Mouse (Mus musculus) hindbrain, embryonic 10.5 days (tissue): ENCODE data around the gene Sh3bp1. TPM values are rescaled to one million over a fixed set of nuclear protein-coding genes. Genes with fewer than 3 reads are reported as not detected.
A peak's percentile ranks its signal among the peaks of the same experiment; 100 is the strongest.

ENCODE experiments used
- DNase-seq: peaks from one replicate; pipeline ENCODE4 v3.0.0-alpha.2; 2017; ENCODE audit warnings: low spot score
- H3K27ac ChIP-seq: fragments of 300-500 bp; sonication (generic); 2 replicates; pipeline ENCODE4 v1.5.1; 2016; ENCODE audit warnings: mild to moderate bottlenecking, moderate library complexity
- H3K27me3 ChIP-seq: fragments of 300-500 bp; sonication (generic); 2 replicates; pipeline ENCODE4 v1.6.1; 2016; ENCODE audit warnings: mild to moderate bottlenecking; ENCODE audit not compliant: poor library complexity, insufficient read depth, severe bottlenecking
- H3K36me3 ChIP-seq: fragments of 300-500 bp; sonication (generic); 2 replicates; pipeline ENCODE4 v1.6.1; 2016; ENCODE audit warnings: mild to moderate bottlenecking, moderate library complexity
- H3K4me1 ChIP-seq: fragments of 300-500 bp; sonication (generic); replicated peaks from 2 replicates; pipeline ENCODE4 v1.6.1; 2016; ENCODE audit warnings: mild to moderate bottlenecking
- H3K4me3 ChIP-seq: fragments of 300-500 bp; sonication (generic); 2 replicates; pipeline ENCODE4 v1.5.1; 2016; ENCODE audit warnings: mild to moderate bottlenecking, moderate library complexity
- H3K9me3 ChIP-seq: fragments of 300-500 bp; sonication (generic); 2 replicates; pipeline ENCODE4 v1.6.1; 2016; ENCODE audit warnings: mild to moderate bottlenecking, moderate library complexity
- WGBS: fragments of 180-500 bp; shearing (Covaris S2); methylation state at CpG from one replicate; pipeline ENCODE4 v1.1.7; 2016; 5-methylcytosine and 5-hydroxymethylcytosine counted together
- polyA plus RNA-seq: library from polyadenylated mRNA; unstranded; fragments of >200 nt; fragmentation: Nextera tagmentation; extraction: Ambion mirVana; gene quantifications from 2 replicates; pipeline ENCODE4 v1.2.1, GENCODE M21; 2016

The Sh3bp1 gene
- polyA plus RNA-seq, result 23.8 and 24.7 TPM in 2 replicates

DNA sequence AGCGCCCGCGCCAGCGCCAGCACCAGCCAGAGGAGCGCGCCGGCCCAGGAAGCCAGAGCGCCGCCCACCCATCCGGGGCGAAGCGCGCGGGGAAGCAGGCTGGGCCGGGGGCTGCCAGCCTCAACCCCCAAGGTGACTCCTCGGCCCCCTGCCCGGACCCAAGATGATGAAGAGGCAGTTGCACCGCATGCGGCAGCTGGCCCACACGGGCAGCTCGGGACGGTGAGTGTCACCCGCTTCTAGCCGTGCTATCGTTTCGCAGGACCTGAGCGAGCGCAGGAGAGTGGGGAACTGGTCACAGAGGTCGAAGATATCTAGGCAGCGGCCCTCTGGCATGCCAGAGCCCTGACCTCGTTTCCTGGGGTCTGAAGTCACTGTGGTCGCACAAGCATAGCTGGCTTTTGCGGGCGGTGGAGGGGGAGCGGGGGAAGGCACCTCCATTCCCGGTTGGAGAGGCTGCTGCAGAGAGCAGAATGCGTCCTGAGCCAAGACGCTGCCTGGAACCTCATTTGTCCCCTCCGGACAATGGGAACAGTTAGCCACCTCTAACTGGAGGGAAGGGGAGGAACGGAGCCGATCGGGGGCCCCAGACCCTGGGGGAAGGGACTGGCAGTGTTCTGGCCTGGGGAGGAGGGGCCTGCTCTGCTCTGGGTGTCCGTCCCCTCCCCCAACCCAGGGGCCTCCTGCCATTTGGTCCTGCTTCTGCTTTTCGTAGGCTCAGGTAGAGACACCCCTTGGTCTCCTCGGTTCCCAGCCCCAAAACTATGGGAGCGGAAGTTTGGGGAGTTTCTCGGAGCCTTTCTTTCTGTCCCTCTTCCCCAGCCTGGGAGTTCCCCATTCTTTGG lies at the start of gene Sh3bp1:
TSS of gene Sh3bp1 (plus strand) at position 29 of the 845 bp plus-strand sequence.
- peaks cover 66% of the 10 kb centered on the region for H3K4me1 ChIP-seq
- H3K27ac ChIP-seq, result peak within 1 kb of the TSS; percentile 86
- no peaks in the 10 kb centered on the region for H3K9me3 ChIP-seq
- H3K4me3 ChIP-seq, result peak within 1 kb of the TSS; percentile 72
- H3K36me3 ChIP-seq, result peaks cover 24% of the 10 kb centered on the region
- H3K27me3 ChIP-seq, result peaks cover 19% of the 10 kb centered on the region
- under 1% methylated on average over 47 of the region's 47 CpGs for WGBS
- peak; percentile 66 for DNase-seq

DNA sequence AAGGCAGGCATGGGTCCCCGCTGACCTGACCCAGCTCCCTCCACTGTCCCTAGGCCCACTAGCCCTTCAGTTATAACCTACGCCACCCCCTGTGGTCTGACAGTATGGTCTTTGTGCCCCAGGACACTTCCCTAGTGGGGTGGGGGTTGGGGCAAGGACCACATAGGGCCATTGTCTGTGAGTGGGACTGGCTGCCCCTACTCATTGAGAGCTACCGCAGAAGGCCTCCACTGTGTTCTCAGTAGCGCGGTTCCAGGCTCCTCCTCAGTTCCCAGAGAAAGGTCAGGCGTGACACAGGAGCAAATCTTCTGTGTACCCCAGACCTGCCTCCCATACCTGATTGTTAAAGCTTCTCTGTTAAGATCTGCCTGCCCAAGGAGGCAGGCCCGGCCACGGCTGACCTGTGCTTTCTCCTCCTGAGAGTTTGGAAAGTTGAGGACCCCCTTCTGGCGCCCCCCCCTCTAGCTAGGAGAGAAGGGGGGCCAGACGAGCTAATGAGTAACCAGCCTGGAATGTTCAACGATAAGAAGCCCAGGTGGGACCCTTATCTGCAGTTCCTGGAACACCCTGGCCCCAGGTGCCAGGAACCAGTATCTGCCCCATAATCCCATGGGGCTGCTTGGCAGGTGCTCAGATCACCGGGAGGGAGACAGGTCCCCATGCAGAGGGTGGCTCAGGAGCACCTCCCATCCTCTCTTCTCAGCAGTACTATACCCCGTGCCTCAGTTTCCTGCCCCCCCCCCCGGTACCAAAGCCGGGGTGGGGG lies 49.3 kb upstream of the Sh3bp1 start:
- H3K4me3 ChIP-seq, result no peak overlapping the region
- 0 out of 2 replicates have a peak, but pooled peaks cover 6% of the 10 kb centered on the region for H3K36me3 ChIP-seq
- H3K27ac ChIP-seq, result peak overlapping the region; percentile 59; the same call in 1 of the 2 replicates
- no peaks in the 10 kb centered on the region for H3K9me3 ChIP-seq
- H3K4me1 ChIP-seq, result peaks cover 50% of the 10 kb centered on the region
- 72% methylated on average over 15 of the region's 15 CpGs for WGBS
- no peak for DNase-seq
- peaks cover 33% of the 10 kb centered on the region for H3K27me3 ChIP-seq

DNA sequence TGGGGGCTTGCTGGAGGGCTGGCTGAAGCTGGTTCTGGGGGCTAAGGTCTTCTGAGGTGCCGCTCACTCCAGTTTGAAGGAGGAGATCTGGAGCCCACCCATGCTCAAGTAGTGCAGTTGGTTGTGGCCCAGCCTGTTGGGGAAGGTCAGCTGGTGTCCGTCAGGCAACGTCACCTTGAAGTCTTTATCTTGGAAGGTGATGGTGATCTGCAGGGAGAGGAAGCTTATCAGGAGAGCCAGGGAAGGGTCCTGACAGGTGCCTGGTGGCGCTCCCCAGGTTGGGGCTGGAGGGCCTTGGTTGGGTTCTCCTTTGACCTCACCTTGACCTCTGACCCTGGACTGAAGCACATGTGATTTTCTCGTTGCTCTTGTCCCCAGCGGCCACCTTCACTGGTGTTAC lies 48.6 kb upstream of the Sh3bp1 start:
- Histone ChIP-seq H3K27me3 (peaks cover 30% of the 10 kb centered on the region), H3K9me3 (no peaks in the 10 kb centered on the region), H3K4me3 (no peak overlapping the region), H3K36me3 (0 out of 2 replicates have a peak, but pooled peaks cover 6% of the 10 kb centered on the region), H3K4me1 (peaks cover 43% of the 10 kb centered on the region), H3K27ac (no peak overlapping the region)
- WGBS, result 73% methylated on average over 6 of the region's 6 CpGs
- no peak for DNase-seq

DNA sequence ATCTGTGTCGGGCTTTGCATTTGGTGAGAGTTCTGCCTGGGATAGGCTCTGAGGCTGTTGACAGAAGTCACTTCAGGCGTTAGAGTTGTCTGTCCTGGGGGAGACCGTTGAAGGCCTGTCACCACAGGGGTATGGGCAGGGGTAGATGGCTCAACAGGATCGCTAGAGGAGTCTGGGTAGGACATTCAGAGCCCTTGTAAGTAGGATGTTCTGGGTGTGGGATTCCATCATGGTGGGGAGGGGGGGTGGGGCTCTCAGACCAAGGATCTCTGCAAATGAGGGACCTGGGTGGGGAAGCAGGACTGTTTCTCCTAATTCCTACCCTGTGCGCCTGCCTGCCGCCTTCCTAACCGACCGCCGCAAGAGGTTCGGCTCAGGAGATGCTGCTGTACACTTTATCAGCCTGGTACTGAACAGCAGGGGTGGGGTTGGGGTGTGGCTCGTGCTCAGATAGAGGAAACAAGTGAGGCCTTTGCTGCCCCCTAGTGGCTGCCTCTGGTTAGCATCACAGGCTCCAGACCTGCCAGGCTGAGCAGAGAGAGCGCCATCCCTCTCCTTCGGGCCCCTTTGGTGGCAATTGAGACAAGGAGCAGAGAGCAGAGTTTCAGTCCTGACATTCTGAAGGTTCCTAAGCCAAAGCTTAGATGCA lies 47.9 kb upstream of the Sh3bp1 start:
- 18% methylated on average over 13 of the region's 13 CpGs for WGBS
- Histone ChIP-seq H3K27ac (peak overlapping the region; percentile 56), H3K4me3 (peak overlapping the region; percentile 29), H3K4me1 (peaks cover 37% of the 10 kb centered on the region), H3K27me3 (peaks cover 30% of the 10 kb centered on the region), H3K36me3 (0 out of 2 replicates have a peak, but pooled peaks cover 6% of the 10 kb centered on the region), H3K9me3 (no peaks in the 10 kb centered on the region)
- peak; percentile 91 for DNase-seq

DNA sequence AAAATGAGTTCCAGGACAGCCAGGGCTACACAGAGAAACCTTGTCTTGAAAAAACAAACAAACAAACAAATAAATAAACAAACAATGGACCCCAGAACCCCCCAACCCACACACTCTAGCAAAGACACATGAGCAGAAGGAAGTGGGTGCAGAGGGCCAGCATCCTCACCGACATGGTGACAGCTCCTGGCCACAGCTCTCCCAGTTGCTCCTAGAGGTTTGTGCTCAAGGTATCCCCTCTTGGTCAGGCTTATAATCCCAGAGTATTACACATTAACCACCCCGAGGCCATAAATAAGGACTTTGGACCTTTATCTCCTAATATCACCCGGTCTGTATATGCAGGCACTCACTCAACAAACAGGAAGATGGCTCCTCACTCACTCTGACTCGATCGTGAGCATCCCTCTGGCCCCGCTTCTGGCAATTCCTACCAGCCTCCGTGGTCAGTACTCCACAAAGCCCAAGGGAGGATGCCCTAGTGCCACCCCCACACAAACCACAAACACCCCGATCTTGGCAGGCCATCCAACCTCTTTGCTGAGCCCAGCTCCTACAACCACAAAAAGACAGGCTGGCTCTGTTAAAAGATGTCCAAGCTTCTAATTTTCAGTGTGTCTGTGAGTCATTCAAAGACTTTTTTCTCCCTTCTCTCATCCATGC lies 44.1 kb upstream of the Sh3bp1 start, which contains the start of gene Lgals2:
TSS of gene Lgals2 (minus strand) at position 227 of the 663 bp plus-strand sequence.
- no peaks in the 10 kb centered on the region for H3K9me3 ChIP-seq

DNA sequence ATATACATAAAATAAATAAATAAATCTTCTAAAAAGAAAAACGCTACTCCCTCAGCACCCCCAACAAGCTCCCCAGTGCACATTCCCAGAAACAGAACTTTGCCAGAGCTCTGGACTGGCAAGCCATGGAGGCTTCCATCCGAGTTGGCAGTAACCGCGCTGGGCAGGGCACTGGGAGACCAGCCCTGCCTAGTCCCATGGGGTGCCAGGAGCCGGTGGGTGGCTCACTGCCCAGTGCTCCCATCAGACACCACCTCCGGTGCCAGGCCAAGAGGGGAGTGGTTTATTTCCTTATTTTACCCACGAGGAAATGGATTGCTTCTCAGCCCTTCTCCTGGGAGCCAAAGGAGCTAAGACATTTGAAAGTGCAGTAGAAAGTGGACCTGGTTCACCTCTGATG lies 42.6 kb upstream of the Sh3bp1 start:
- Histone ChIP-seq H3K4me1 (peaks cover 17% of the 10 kb centered on the region), H3K9me3 (no peaks in the 10 kb centered on the region), H3K27me3 (peaks cover 4% of the 10 kb centered on the region), H3K4me3 (no peak overlapping the region), H3K36me3 (no peaks in the 10 kb centered on the region), H3K27ac (no peak overlapping the region)
- no peak for DNase-seq
- 87% methylated on average over 7 of the region's 7 CpGs for WGBS

More for the DNA sequence above, 44.1 kb upstream of the Sh3bp1 start, which contains the start of gene Lgals2:
- H3K27me3 ChIP-seq, result peaks cover 14% of the 10 kb centered on the region
- peaks cover 33% of the 10 kb centered on the region for H3K4me1 ChIP-seq
- no peak within 1 kb of the TSS for H3K4me3 ChIP-seq
- H3K27ac ChIP-seq, result no peak within 1 kb of the TSS
- 80% methylated on average over 8 of the region's 8 CpGs for WGBS
- no peaks in the 10 kb centered on the region for H3K36me3 ChIP-seq
- no peak for DNase-seq

DNA sequence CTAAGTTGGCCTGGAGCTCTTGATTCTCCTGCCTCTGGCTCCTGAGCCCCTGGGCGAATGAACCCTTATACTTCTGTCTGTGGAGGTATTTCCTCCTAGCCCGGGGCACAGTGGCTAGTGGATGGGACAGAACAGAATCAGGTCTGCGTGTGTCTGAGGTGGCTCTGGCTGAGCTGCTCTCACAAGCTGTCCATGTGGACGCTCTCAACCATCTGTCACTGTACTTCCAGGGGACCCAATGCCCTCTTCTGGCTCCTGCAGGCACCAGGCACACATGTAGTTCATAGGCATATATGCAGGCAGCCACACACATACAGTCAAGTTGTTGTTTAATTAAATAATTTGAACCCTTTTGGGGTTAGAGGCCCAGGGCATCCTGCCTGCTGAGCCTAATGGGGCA lies 40.3 kb upstream of the Sh3bp1 start:
- H3K4me3 ChIP-seq, result no peak overlapping the region
- peaks cover 24% of the 10 kb centered on the region for H3K4me1 ChIP-seq
- 77% methylated on average over 4 of the region's 4 CpGs for WGBS
- H3K27ac ChIP-seq, result peak overlapping the region; percentile 59
- no peak for DNase-seq
- no peaks in the 10 kb centered on the region for H3K27me3 ChIP-seq
- no peaks in the 10 kb centered on the region for H3K9me3 ChIP-seq
- no peaks in the 10 kb centered on the region for H3K36me3 ChIP-seq

DNA sequence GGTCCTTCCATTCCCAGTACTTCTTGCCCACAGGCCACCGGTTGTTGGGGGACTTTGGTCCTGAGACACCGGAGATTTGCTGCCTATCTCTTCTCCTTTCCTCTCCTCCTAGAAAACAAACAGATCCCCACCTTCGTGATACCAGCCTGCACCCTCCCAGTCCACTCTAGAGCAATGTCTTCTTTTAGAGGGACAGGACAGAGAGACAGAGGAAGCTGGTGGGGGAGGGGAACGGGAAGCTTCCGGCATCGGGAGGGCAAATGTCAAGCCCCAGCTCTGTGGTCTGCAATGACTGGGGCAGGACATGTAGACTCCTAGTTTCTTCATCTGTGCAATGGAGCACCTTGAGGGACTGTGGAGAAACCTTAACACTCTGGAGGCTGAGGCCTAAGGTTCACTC lies 39.9 kb upstream of the Sh3bp1 start:
- Histone ChIP-seq H3K27ac (peak overlapping the region; percentile 59), H3K36me3 (no peaks in the 10 kb centered on the region), H3K27me3 (no peaks in the 10 kb centered on the region), H3K9me3 (no peaks in the 10 kb centered on the region), H3K4me3 (no peak overlapping the region), H3K4me1 (peaks cover 24% of the 10 kb centered on the region)
- no peak for DNase-seq
- 71% methylated on average over 6 of the region's 6 CpGs for WGBS

DNA sequence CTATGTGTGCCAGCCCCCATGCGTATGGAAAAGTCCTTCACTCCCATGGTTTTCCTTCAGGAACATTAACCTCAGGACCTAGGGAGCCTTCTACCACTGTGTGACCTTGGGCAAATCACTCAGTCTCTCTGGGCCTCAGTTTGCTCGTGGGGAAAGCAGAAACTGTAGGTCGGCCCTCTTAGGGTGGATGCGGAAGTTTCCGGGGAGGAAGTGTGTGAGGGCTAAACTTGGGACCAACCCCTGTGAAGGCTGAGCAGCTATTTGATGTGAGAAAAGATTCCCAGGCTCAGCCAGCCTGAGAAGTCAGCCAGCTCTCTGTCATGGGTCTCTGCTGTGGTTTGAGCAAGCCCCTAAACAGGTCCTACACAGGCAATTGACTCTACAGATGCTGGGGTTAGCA lies 37.3 kb upstream of the Sh3bp1 start:
- H3K36me3 ChIP-seq, result no peaks in the 10 kb centered on the region
- WGBS, result 89% methylated on average over 5 of the region's 5 CpGs

DNA sequence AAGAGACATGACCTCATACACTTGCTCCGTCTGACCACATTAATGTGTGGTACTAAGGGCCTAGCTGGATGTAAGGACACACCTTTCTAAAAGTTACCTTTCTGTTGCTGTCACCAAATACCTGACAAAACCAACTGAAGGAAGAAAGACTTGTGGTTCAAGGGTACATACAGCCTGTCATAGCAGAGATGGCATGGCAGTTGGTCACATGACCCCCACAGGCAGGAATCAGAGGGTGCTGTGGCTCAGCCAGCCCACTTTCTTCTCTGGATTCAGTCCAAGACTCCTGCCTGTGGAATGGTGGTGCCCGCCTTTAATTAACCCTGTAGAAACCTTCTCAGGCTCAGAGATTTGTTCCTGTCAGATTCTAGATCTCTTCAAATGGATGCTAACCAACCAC lies 36.4 kb upstream of the Sh3bp1 start:
- no peaks in the 10 kb centered on the region for H3K36me3 ChIP-seq
- no peak overlapping the region for H3K4me3 ChIP-seq
- 82% methylated on average over 2 of the region's 2 CpGs for WGBS
- no peak for DNase-seq
- H3K27me3 ChIP-seq, result no peaks in the 10 kb centered on the region
- H3K27ac ChIP-seq, result no peak overlapping the region
- H3K9me3 ChIP-seq, result no peaks in the 10 kb centered on the region
- H3K4me1 ChIP-seq, result peaks cover 22% of the 10 kb centered on the region

More for the DNA sequence above, 37.3 kb upstream of the Sh3bp1 start:
- Histone ChIP-seq H3K9me3 (no peaks in the 10 kb centered on the region), H3K27ac (no peak overlapping the region), H3K4me3 (no peak overlapping the region), H3K4me1 (peaks cover 24% of the 10 kb centered on the region), H3K27me3 (no peaks in the 10 kb centered on the region)
- no peak for DNase-seq

DNA sequence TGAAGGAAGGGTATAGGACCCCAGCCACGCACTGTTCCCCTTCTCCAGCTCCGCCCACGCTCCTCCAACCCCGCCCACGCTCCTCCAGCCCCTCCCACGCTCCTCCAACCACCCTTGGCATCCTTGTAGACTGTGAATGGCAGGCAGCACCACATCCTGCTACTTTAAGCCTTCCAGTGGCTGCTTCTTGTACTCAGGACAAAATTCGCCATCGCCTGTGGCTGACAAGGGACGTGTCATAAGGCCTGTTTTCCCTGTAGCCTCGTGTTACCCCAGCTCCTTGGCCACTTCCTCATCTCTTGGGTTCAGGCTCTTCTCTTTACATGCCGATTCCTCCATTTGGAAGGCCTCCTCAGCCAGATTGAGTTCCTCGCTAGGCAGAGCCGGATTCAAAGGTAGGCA lies 35.7 kb upstream of the Sh3bp1 start:
- H3K27me3 ChIP-seq, result no peaks in the 10 kb centered on the region
- peaks cover 25% of the 10 kb centered on the region for H3K4me1 ChIP-seq
- H3K4me3 ChIP-seq, result no peak overlapping the region
- 44% methylated on average over 13 of the region's 13 CpGs for WGBS
- DNase-seq, result no peak
- H3K27ac ChIP-seq, result 0 out of 2 replicates have a peak overlapping the region, but pooled peaks have one; percentile 36
- H3K9me3 ChIP-seq, result no peaks in the 10 kb centered on the region
- H3K36me3 ChIP-seq, result no peaks in the 10 kb centered on the region

DNA sequence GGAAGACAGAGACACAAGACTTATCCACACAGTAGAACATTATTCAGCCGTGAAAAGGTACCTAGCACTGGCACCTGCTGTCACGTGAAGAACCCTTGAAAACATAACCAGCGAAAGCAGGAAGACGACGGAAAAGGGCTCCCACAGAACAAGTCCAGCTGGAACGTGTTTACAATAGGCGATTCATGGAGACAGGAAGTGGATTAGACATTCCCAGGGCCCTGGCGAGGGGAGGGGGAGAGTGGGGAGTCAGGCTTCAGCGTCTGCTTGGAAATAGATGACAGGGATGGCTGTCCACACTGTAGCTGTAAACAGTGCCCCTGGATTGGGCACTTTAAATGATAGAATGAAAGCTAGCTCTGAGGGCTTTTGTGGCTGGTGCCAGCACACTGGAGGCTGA lies 31.2 kb upstream of the Sh3bp1 start:
- H3K9me3 ChIP-seq, result no peaks in the 10 kb centered on the region
- WGBS, result 31% methylated on average over 9 of the region's 9 CpGs
- H3K4me1 ChIP-seq, result peaks cover 32% of the 10 kb centered on the region
- peak overlapping the region; percentile 81 for H3K27ac ChIP-seq
- no peaks in the 10 kb centered on the region for H3K27me3 ChIP-seq
- no peaks in the 10 kb centered on the region for H3K36me3 ChIP-seq
- no peak overlapping the region for H3K4me3 ChIP-seq
- DNase-seq, result peak; percentile 60
